Mouse (Mus musculus) thymus, adult 2 months (tissue): Measurements from ENCODE around the gene Tango2. TPM values are rescaled to one million over a fixed set of nuclear protein-coding genes. Genes with fewer than 3 reads are reported as not detected.

Experiments
- DNase-seq: peaks from one replicate; pipeline ENCODE4 v3.0.0; 2021
- H3K27ac ChIP-seq: fragments of 200-500 bp; 2 replicates; pipeline ENCODE4 v1.5.1; 2012; ENCODE audit warnings: low read length, control low read depth; ENCODE audit not compliant: control insufficient read depth, insufficient read depth
- H3K27me3 ChIP-seq: fragments of 200-500 bp; 2 replicates; pipeline ENCODE4 v1.6.1; 2012; ENCODE audit warnings: mild to moderate bottlenecking, low read length, moderate library complexity, mixed read lengths; ENCODE audit not compliant: control insufficient read depth, insufficient read depth
- H3K36me3 ChIP-seq: fragments of 200-500 bp; 2 replicates; pipeline ENCODE4 v1.6.1; 2012; ENCODE audit warnings: mild to moderate bottlenecking, low read length, moderate library complexity; ENCODE audit not compliant: control insufficient read depth, insufficient read depth
- H3K4me1 ChIP-seq: fragments of 200-500 bp; replicated peaks from 2 replicates; pipeline ENCODE4 v1.6.1; 2012; ENCODE audit warnings: low read length; ENCODE audit not compliant: control insufficient read depth, insufficient read depth
- H3K4me3 ChIP-seq: fragments of 200-500 bp; 2 replicates; pipeline ENCODE4 v1.5.1; 2012; ENCODE audit warnings: mild to moderate bottlenecking, low read length, control low read depth, moderate library complexity; ENCODE audit not compliant: control insufficient read depth, insufficient read depth
- CTCF ChIP-seq: fragments of 200-500 bp; IDR thresholded peaks from 2 replicates; pipeline ENCODE4 v1.5.1; 2012; ENCODE audit warnings: mild to moderate bottlenecking, control low read depth, low read length, moderate library complexity, borderline replicate concordance; ENCODE audit not compliant: control insufficient read depth, poor library complexity, insufficient read depth; ENCODE audit errors: extremely low read depth
- POLR2A ChIP-seq: fragments of 200-500 bp; IDR thresholded peaks from 2 replicates; pipeline ENCODE4 v1.6.1; 2012; ENCODE audit warnings: mild to moderate bottlenecking, low read length, control low read depth, moderate library complexity; ENCODE audit not compliant: control insufficient read depth, poor library complexity, insufficient read depth; ENCODE audit errors: extremely low read depth
- WGBS: fragments of 180-500 bp; shearing (Covaris S2); methylation state at CpG from one replicate; pipeline ENCODE4 v1.1.7; 2018; 5-methylcytosine and 5-hydroxymethylcytosine counted together
- polyA plus RNA-seq: library from polyadenylated mRNA; depleted of rRNA; stranded (reverse); fragments of >200 nt; gene quantifications from 2 replicates; pipeline ENCODE4 v1.2.3, GENCODE M21; 2012

The Tango2 gene
- polyA plus RNA-seq, 1 experiment: 67.3 TPM

DNA sequence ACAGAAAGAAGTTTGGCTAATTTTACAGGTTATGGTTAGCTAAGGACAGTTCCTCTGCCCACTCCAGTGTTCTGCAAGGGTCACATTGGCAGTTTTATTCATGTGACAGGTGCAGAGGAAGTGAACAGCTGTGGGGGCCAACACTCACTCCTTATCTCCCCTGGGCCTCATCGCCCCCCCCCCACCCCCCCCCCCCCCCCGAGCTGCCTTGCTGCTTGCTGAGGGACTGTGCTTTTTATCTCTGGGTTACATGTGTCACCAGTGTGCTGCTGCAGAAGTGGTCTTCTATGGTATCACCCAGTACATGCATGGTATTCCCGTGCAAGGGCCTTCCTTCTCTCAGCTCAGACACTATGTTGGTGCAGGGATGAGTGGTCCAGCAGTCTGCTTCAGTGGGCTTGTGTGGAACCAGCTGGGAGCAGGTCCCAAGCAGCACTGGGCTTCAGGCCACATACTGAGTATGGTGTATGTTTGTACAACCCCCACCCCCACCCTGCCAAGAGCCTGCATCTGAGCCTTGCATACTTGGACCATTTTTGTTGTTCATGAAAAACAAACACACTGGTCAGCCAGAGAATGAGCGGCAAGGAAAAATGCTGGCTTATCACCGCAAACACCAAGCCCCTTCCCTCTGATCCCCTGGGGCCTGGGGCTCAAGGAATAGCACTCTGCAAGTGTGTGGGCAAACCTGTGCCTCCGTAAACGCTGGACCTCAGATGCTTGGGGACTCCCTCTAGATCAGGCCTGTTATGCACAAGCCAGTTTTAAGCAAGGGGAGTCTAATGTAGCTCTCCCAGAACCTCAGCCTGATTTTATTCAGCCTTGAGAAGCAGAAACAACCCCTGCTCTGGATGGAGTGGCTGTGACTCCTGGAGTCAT, 40.0 kb upstream of the Tango2 start:
- no peak for DNase-seq
- H3K27ac ChIP-seq: peak overlapping the region; percentile 59
- H3K4me1 ChIP-seq: peaks cover 39% of the 10 kb centered on the region
- no peak for TF ChIP-seq CTCF
- TF ChIP-seq POLR2A: no peak
- no peaks in the 10 kb centered on the region for H3K27me3 ChIP-seq
- no peak overlapping the region for H3K4me3 ChIP-seq
- no peaks in the 10 kb centered on the region for H3K36me3 ChIP-seq
- WGBS: 59% methylated on average over 6 of the region's 7 CpGs

DNA sequence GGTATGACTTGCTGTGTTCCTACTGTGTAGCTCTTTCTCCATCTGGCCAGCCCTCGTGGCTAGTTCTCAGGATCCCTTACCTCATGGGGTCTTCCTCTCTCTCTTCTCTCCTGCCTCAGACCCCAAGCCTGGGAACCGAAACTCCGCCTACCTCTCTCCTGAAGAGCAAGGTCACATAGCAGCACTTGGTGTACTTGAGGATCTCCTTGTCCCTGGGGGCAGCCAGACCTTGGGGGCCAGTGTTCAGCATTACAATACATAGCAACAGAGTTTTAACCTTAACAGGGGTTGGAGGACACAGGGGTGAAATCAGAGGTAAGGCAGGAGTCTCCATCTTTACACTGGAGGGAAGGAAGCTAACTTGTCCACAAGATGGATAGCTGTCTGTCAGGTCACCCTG, 39.1 kb upstream of the Tango2 start:
- Histone ChIP-seq H3K27ac (peak overlapping the region; percentile 53; the same call in 1 of the 2 replicates), H3K4me1 (peaks cover 36% of the 10 kb centered on the region), H3K36me3 (no peaks in the 10 kb centered on the region), H3K4me3 (no peak overlapping the region), H3K27me3 (no peaks in the 10 kb centered on the region)
- no peak for DNase-seq
- 69% methylated on average over 3 of the region's 3 CpGs for WGBS
- no peak for TF ChIP-seq CTCF
- no peak for TF ChIP-seq POLR2A

DNA sequence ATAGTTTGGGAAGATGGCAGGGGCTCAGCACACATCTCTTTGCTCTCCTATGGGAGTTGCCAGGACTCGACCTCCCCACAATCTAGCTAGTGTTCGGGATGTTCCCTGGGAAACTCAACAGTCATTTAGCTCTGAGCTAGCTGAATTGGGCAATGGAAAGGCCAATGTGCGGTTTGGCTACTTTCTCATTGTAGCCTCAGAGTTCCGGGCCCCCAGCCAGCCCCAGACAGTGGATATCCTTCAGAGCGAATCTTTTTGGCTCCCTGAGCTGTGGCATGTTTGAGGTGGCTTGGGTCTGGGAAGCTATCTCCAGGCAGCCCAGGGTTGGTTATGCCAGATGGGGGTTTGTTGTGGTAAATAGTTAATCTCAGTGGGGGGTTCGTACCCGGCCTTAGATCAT, 38.5 kb upstream of the Tango2 start:
- Histone ChIP-seq H3K27ac (no peak overlapping the region), H3K4me1 (peaks cover 36% of the 10 kb centered on the region), H3K4me3 (no peak overlapping the region), H3K36me3 (no peaks in the 10 kb centered on the region), H3K27me3 (no peaks in the 10 kb centered on the region)
- TF ChIP-seq POLR2A (no peak), CTCF (no peak)
- DNase-seq: no peak
- 54% methylated on average over 7 of the region's 7 CpGs for WGBS

DNA sequence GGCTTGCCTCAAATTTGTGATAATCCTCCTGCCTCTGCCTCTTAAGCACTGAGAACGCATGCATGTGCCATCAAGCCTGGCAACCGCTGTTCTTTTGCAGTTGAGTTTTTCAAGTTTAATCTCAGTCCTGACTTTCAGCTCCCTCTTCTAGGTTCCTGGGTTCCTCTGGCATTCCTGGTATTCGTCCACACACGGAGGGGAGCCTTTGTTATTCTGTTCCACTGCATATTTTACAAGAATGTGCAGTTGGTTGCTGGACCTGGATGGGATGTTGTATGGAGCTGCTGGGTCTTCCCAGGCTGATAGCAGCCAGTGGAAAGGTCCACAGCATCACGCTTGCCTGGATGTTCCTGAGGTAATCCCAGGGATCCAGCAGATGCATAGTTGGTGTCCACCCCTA, 37.5 kb upstream of the Tango2 start:
- peaks cover 36% of the 10 kb centered on the region for H3K4me1 ChIP-seq
- TF ChIP-seq POLR2A: no peak
- no peak for TF ChIP-seq CTCF
- WGBS: 97% methylated on average over 5 of the region's 5 CpGs
- H3K36me3 ChIP-seq: no peaks in the 10 kb centered on the region
- H3K4me3 ChIP-seq: no peak overlapping the region
- no peaks in the 10 kb centered on the region for H3K27me3 ChIP-seq
- no peak overlapping the region for H3K27ac ChIP-seq
- DNase-seq: no peak

DNA sequence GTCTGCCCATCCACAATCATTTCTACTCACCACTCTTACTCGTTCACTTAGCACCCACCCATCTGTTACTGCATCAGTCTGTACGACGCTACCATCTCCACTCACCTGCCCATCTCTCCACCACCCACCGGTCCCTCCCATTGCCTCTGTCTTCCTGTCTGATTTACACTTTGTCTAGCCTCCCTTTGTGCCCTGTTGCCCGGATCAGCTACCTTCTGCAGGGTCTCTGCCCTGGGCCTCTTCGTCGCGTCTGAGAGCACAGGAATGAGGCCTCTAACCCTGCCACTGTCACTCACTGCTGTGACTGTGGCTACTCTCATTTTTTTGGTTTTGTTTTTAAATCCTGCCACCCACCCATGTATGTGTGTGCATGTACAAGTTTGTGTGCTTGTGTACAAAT, 36.8 kb upstream of the Tango2 start:
- 96% methylated on average over 8 of the region's 8 CpGs for WGBS
- TF ChIP-seq CTCF (no peak), POLR2A (no peak)
- no peak for DNase-seq
- Histone ChIP-seq H3K4me3 (no peak overlapping the region), H3K27ac (no peak overlapping the region), H3K36me3 (no peaks in the 10 kb centered on the region), H3K27me3 (no peaks in the 10 kb centered on the region), H3K4me1 (peaks cover 29% of the 10 kb centered on the region)

DNA sequence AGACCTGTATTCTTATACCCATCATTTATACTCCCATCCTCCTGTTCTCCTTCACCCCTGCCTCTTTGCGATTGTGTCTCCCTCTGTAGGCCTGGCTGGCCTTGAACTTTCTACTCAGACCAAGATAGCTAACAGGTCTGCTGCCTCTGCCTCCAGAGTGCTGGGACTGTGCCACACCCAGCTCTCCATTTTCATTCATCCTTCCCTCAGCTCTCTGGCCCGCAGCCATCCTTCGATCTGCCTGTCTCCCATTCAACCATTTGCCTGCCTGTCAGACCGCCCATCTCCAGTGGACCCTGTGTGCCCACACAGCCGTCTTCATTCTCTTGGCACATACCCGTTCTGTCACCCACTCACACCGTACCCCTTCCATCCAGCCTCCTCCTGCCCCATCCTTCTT, 36.3 kb upstream of the Tango2 start:
- TF ChIP-seq POLR2A (no peak), CTCF (no peak)
- no peak overlapping the region for H3K27ac ChIP-seq
- 95% methylated on average over 7 of the region's 7 CpGs for WGBS

More for the DNA sequence above, 36.3 kb upstream of the Tango2 start:
- Histone ChIP-seq H3K27me3 (no peaks in the 10 kb centered on the region), H3K4me3 (no peak overlapping the region), H3K4me1 (peaks cover 25% of the 10 kb centered on the region), H3K36me3 (no peaks in the 10 kb centered on the region)
- DNase-seq: no peak
